Mouse (Mus musculus): Measurements from ENCODE around the gene Scamp4. TPM values are rescaled to one million over a fixed set of nuclear protein-coding genes. Genes with fewer than 3 reads are reported as not detected.

Scamp4 gene
- polyA plus RNA-seq, 1 experiment from 2014 or later: 62.1 TPM

DNA sequence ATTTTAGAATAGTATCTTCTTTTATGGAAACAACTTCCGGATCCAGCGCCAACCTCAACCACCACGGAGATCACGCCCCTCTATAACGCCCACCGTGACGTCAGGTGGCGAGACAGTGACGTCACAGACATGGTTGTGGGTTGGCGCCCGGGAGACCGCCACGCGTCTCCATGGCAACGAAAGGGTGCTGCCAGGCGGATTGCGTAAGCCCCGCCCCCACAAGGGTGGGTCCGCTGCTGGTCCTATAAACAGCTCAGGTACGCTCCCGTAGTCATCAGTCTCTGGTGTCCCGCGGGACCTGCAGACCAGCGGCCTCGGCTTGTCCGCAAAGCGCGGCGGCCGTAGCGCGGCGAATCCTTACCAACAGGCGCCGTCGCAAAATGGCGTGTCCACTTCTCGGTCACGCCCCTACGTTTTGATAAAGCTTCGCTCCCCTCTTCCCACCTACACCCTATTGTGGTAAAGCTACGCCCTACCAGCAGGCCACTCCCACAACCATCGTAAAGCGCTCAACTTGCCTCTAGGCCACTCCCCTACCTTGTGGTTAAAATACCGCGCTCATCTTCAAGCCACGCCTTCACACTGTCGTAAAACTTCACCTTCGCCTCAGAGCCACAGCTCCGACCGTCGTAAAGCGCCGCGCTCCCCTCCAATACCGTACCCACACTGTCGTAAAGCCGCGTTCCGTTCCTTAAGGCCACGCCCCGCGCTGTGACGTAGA lies 19.4 kb downstream of the Scamp4 start:
- peak overlapping the region; percentile 86; the same call in 1 of the 2 replicates for H3K9ac ChIP-seq (replicated peaks; ENCODE audit: low read length)
- no peaks in the 10 kb centered on the region for H3K36me3 ChIP-seq (ENCODE audit: control insufficient read depth, insufficient read depth, low read length)
- H3K4me2 ChIP-seq (ENCODE audit: low read length): peak overlapping the region; percentile 98
- peak overlapping the region; percentile 97 for H3K27ac ChIP-seq (replicated peaks; ENCODE audit: low read depth, low read length)
- ATAC-seq (ENCODE audit: low FRiP score, low TSS enrichment) (peak; percentile 96), DNase-seq (peak; percentile 100)
- H3K4me3 ChIP-seq (replicated peaks; ENCODE audit: low read depth, low read length): peak overlapping the region; percentile 78
- peaks cover 22% of the 10 kb centered on the region for H3K4me1 ChIP-seq (ENCODE audit: control insufficient read depth, insufficient read depth, low read length)
- H3K27me3 ChIP-seq (ENCODE audit: control insufficient read depth, insufficient read depth, low read length): no peaks in the 10 kb centered on the region
- no peaks in the 10 kb centered on the region for H3K9me3 ChIP-seq (ENCODE audit: control insufficient read depth, low read length)
- WGBS: under 1% methylated on average over 64 of the region's 64 CpGs

DNA sequence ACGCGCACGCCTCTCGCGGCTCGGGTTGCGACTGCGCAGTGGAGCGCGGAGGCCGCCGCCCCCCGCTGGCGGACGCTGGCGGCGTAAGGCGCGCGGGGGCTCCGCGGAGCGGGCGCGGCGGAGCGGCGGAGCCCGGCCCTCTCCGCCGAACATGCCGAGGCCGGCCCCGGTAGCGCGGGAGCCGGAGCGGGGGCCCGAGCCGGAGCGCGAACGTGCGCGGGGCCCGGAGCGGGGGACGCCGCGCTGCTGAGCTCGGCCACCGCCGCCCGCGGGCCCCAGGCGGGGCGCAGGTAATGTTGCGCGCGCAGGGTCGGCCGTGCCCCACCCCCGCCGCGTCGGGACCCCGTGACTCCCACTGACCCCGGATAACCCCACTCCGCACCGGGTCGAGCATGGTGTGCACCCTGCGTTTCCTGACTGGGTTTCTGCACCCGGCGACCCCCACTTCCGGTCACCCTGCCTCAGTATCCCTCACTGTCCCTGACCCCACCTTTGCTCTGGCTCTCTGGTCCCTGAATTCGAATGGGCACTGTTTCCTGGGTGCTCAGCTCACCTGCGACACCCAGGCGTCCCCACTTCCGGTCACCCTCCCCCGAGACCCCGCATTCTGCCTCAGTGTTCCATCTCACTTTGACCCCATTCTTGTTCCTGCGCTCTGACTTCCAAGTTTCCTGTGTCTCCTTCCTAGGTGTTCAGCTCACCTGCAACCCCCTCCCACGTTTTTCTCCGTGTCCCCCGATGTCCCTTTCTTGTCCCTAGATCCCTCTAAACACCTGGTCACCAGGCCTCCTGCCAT lies 20.2 kb downstream of the Scamp4 start, which contains the start of gene Csnk1g2:
TSS of gene Csnk1g2 (plus strand) at position 178 of the 796 bp plus-strand sequence.
- H3K4me1 ChIP-seq (ENCODE audit: control insufficient read depth, insufficient read depth, low read length): peaks cover 22% of the 10 kb centered on the region
- H3K4me3 ChIP-seq (replicated peaks; ENCODE audit: low read depth, low read length): peak within 1 kb of the TSS; percentile 78
- H3K4me2 ChIP-seq (ENCODE audit: low read length): peak within 1 kb of the TSS; percentile 98
- no peaks in the 10 kb centered on the region for H3K9me3 ChIP-seq (ENCODE audit: control insufficient read depth, low read length)
- under 1% methylated on average over 85 of the region's 85 CpGs for WGBS
- peak within 1 kb of the TSS; percentile 97 for H3K27ac ChIP-seq (replicated peaks; ENCODE audit: low read depth, low read length)
- no peaks in the 10 kb centered on the region for H3K27me3 ChIP-seq (ENCODE audit: control insufficient read depth, insufficient read depth, low read length)
- peak within 1 kb of the TSS; percentile 86 for H3K9ac ChIP-seq (replicated peaks; ENCODE audit: low read length)
- H3K36me3 ChIP-seq (ENCODE audit: control insufficient read depth, insufficient read depth, low read length): no peaks in the 10 kb centered on the region
- no peak for DNase-seq
- ATAC-seq (ENCODE audit: low FRiP score, low TSS enrichment): peak; percentile 6

DNA sequence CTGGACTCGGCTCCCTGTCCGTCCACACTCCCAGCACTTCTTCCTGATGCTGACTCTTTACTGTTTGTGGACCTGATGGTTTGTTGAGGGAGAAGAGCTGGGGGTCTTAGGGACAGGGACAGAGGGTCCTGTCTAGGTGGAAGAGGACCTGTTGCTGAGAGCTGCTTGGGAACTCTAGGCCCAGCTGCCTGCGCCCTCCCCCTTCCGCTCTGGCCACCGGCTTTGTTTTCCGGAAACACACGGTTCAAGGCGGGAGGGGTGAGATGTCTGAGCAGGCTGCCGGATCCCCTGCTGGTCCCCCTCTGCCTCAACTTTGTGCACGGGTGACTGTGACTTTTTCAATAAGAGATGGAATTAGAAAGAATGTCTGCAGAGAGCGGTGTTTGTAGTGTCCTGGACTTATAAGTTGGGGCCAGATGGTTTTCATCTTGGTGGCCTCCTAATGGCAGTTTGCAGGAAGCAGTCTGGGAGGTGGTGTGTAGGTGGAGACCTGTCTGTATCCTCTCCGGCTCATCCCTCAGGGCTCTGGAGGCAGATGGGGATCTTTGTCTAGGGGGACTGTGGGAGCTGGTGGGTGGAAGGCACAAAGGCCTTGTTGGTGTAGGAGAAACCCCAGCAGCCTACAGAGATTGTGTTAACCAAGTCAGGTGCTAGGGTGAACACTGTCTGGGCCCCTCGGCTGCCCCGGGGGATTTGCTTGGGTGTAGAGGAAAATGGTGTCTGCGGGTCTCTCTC lies 21.0 kb downstream of the Scamp4 start:
- WGBS: 17% methylated on average over 15 of the region's 15 CpGs

DNA sequence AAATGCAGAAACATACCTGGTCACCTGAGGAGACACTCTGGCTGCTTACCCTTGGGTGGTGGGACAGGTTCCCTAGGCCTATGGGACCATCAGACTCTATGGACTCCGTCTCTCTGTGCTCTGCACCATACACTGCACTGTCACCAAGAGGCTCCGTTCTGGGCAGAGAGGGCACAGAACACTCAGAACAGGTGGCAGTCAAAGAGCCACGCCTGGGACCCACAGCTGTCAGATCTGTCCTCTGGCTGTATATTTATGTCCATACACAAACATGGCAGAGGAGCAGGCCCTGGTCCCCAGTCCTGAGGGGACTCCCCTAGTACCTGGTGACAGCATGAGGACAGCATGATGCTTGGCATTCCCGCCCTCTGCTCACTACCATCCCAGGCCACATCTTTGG lies 23.1 kb downstream of the Scamp4 start:
- ATAC-seq (ENCODE audit: low FRiP score, low TSS enrichment) (no peak), DNase-seq (no peak)
- no peaks in the 10 kb centered on the region for H3K27me3 ChIP-seq (ENCODE audit: control insufficient read depth, insufficient read depth, low read length)
- WGBS: 97% methylated on average over 4 of the region's 4 CpGs
- no peak overlapping the region for H3K27ac ChIP-seq (replicated peaks; ENCODE audit: low read depth, low read length)
- no peaks in the 10 kb centered on the region for H3K36me3 ChIP-seq (ENCODE audit: control insufficient read depth, insufficient read depth, low read length)
- H3K4me1 ChIP-seq (ENCODE audit: control insufficient read depth, insufficient read depth, low read length): peaks cover 22% of the 10 kb centered on the region
- H3K4me2 ChIP-seq (ENCODE audit: low read length): no peak overlapping the region
- H3K9me3 ChIP-seq (ENCODE audit: control insufficient read depth, low read length): no peaks in the 10 kb centered on the region
- H3K4me3 ChIP-seq (replicated peaks; ENCODE audit: low read depth, low read length): no peak overlapping the region
- no peak overlapping the region for H3K9ac ChIP-seq (replicated peaks; ENCODE audit: low read length)

More for the DNA sequence above, 21.0 kb downstream of the Scamp4 start:
- peak; percentile 28 for DNase-seq
- peak overlapping the region; percentile 86 for H3K9ac ChIP-seq (replicated peaks; ENCODE audit: low read length)
- H3K27ac ChIP-seq (replicated peaks; ENCODE audit: low read depth, low read length): peak overlapping the region; percentile 97
- peak overlapping the region; percentile 98 for H3K4me2 ChIP-seq (ENCODE audit: low read length)
- H3K4me1 ChIP-seq (ENCODE audit: control insufficient read depth, insufficient read depth, low read length): peaks cover 22% of the 10 kb centered on the region
- no peak for ATAC-seq (ENCODE audit: low FRiP score, low TSS enrichment)
- H3K9me3 ChIP-seq (ENCODE audit: control insufficient read depth, low read length): no peaks in the 10 kb centered on the region
- H3K4me3 ChIP-seq (replicated peaks; ENCODE audit: low read depth, low read length): peak overlapping the region; percentile 78
- H3K36me3 ChIP-seq (ENCODE audit: control insufficient read depth, insufficient read depth, low read length): no peaks in the 10 kb centered on the region
- H3K27me3 ChIP-seq (ENCODE audit: control insufficient read depth, insufficient read depth, low read length): no peaks in the 10 kb centered on the region

DNA sequence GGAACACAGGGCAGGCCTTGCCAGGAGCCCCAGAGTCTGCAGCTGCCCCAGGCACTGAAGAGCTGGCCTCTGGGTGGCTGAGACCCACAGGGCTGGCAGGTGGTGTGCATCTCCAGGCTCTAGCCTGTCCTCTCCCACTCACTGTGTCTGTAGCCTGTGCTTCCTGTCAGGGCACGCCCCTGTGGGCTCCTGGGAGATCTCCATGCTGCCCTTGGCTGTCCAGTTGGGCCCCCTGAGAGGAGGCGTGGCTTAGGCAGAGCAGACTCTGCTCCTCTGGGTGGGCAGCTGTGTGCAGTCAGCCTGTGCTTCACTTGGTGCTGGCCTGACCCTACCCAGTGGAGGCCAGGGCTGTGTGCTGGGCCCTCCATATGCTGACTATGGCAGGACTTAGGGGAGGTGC lies 25.0 kb downstream of the Scamp4 start:
- Histone ChIP-seq H3K9me3 (ENCODE audit: control insufficient read depth, low read length) (no peaks in the 10 kb centered on the region), H3K27ac (replicated peaks; ENCODE audit: low read depth, low read length) (no peak overlapping the region), H3K27me3 (ENCODE audit: control insufficient read depth, insufficient read depth, low read length) (no peaks in the 10 kb centered on the region), H3K36me3 (ENCODE audit: control insufficient read depth, insufficient read depth, low read length) (0 out of 2 replicates have a peak, but pooled peaks cover 3% of the 10 kb centered on the region), H3K9ac (replicated peaks; ENCODE audit: low read length) (no peak overlapping the region), H3K4me3 (replicated peaks; ENCODE audit: low read depth, low read length) (no peak overlapping the region), H3K4me2 (ENCODE audit: low read length) (no peak overlapping the region), H3K4me1 (ENCODE audit: control insufficient read depth, insufficient read depth, low read length) (peaks cover 18% of the 10 kb centered on the region)
- ATAC-seq (ENCODE audit: low FRiP score, low TSS enrichment): no peak
- WGBS: 72% methylated on average over 2 of the region's 2 CpGs
- DNase-seq: no peak

DNA sequence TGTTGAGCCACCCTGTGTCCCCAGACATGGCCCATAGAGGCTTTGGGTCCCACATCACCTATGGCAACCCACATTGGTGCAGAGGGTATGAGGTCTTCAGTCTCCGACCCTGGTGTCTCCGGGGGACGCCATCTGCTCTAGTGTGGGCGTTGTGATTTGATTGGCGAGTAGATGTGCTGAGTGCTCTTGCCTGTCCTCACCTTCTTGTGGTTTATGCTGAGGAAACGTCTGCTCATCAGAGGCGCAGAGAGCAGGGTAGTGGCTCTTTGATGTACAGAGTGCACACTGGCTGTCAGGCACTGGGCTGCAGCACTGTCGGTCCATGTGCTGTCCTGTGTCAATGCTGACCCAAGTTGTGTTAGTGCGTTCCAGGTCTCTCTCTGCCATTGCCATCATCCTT lies 26.3 kb downstream of the Scamp4 start:
- Histone ChIP-seq H3K27ac (replicated peaks; ENCODE audit: low read depth, low read length) (no peak overlapping the region), H3K9ac (replicated peaks; ENCODE audit: low read length) (no peak overlapping the region)
- no peak for ATAC-seq (ENCODE audit: low FRiP score, low TSS enrichment)

DNA sequence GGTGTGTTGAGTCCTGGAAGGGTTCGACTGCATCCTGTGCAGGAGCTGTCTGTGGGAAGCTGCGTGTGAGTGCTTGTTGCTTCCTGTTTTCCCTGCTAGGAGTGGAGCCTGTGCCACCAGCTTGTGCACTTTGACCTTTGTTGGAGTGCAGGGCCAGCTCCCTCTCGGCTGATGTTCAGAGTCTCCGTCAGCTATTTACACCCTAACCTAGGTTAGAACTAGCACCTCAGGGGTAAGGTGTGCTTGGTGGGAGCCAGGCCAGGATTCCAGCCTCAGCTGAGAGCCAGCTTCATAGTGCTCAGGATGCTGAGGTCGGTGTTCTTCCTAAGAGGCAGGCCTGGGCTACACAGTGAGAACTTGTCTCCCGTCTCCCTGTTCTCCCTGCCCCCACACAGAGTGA lies 32.7 kb downstream of the Scamp4 start:
- Histone ChIP-seq H3K4me1 (ENCODE audit: control insufficient read depth, insufficient read depth, low read length) (no peaks in the 10 kb centered on the region), H3K9me3 (ENCODE audit: control insufficient read depth, low read length) (no peaks in the 10 kb centered on the region), H3K36me3 (ENCODE audit: control insufficient read depth, insufficient read depth, low read length) (peaks cover 69% of the 10 kb centered on the region), H3K4me3 (replicated peaks; ENCODE audit: low read depth, low read length) (no peak overlapping the region), H3K9ac (replicated peaks; ENCODE audit: low read length) (no peak overlapping the region), H3K27me3 (ENCODE audit: control insufficient read depth, insufficient read depth, low read length) (no peaks in the 10 kb centered on the region), H3K27ac (replicated peaks; ENCODE audit: low read depth, low read length) (no peak overlapping the region), H3K4me2 (ENCODE audit: low read length) (no peak overlapping the region)
- WGBS: 90% methylated on average over 6 of the region's 6 CpGs
- DNase-seq (no peak), ATAC-seq (ENCODE audit: low FRiP score, low TSS enrichment) (no peak)

More for the DNA sequence above, 26.3 kb downstream of the Scamp4 start:
- peaks cover 5% of the 10 kb centered on the region; the same call in 1 of the 2 replicates for H3K36me3 ChIP-seq (ENCODE audit: control insufficient read depth, insufficient read depth, low read length)
- WGBS: 82% methylated on average over 9 of the region's 9 CpGs
- H3K4me1 ChIP-seq (ENCODE audit: control insufficient read depth, insufficient read depth, low read length): peaks cover 9% of the 10 kb centered on the region
- H3K4me3 ChIP-seq (replicated peaks; ENCODE audit: low read depth, low read length): no peak overlapping the region
- DNase-seq: no peak
- H3K9me3 ChIP-seq (ENCODE audit: control insufficient read depth, low read length): no peaks in the 10 kb centered on the region
- H3K4me2 ChIP-seq (ENCODE audit: low read length): no peak overlapping the region
- H3K27me3 ChIP-seq (ENCODE audit: control insufficient read depth, insufficient read depth, low read length): no peaks in the 10 kb centered on the region

DNA sequence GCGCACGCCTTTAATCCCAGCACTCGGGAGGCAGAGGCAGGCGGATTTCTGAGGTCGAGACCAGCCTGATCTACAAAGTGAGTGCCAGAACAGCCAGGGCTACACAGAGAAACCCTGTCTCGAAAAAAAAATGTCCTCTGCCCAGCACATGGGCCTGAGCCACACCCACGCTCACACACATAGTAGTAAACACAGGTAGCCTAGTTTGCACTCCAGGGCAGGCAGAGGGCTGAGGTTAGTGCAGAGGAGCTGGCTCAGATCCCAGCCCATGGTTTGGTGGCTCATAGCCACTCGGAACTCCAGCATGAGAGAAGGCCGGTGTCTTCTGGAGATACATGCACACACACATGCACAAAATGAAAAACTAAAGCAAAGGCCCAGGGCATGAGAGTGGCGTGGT lies 44.3 kb downstream of the Scamp4 start:
- Histone ChIP-seq H3K27ac (replicated peaks; ENCODE audit: low read depth, low read length) (no peak overlapping the region), H3K4me3 (replicated peaks; ENCODE audit: low read depth, low read length) (no peak overlapping the region), H3K4me1 (ENCODE audit: control insufficient read depth, insufficient read depth, low read length) (no peaks in the 10 kb centered on the region), H3K27me3 (ENCODE audit: control insufficient read depth, insufficient read depth, low read length) (no peaks in the 10 kb centered on the region), H3K4me2 (ENCODE audit: low read length) (no peak overlapping the region), H3K9ac (replicated peaks; ENCODE audit: low read length) (no peak overlapping the region), H3K36me3 (ENCODE audit: control insufficient read depth, insufficient read depth, low read length) (peaks cover 68% of the 10 kb centered on the region), H3K9me3 (ENCODE audit: control insufficient read depth, low read length) (no peaks in the 10 kb centered on the region)
- 94% methylated on average over 10 of the region's 10 CpGs for WGBS
- ATAC-seq (ENCODE audit: low FRiP score, low TSS enrichment) (no peak), DNase-seq (no peak)
